Mouse (Mus musculus) heart, adult 2 months (tissue): Measurements from ENCODE around the gene Nudt15.

Experiments
- CTCF ChIP-seq: fragments of 200-600 bp; IDR thresholded peaks from 2 replicates; pipeline ENCODE4 v1.8.1; 2022; ENCODE audit warnings: antibody characterized with exemption, mild to moderate bottlenecking, moderate library complexity
- EP300 ChIP-seq: fragments of 200-500 bp; IDR thresholded peaks from 2 replicates; pipeline ENCODE4 v1.6.1; 2011; ENCODE audit warnings: low read depth, low read length, control low read depth; ENCODE audit not compliant: insufficient read depth
- POLR2A ChIP-seq: fragments of 200-500 bp; IDR thresholded peaks from 2 replicates; pipeline ENCODE4 v1.6.1; 2011; ENCODE audit warnings: mild to moderate bottlenecking, low read depth, low read length, control low read depth; ENCODE audit not compliant: insufficient read depth

- TF ChIP-seq CTCF (no peak), EP300 (peak; percentile 86), POLR2A (peak; percentile 47; the same call in 1 of the 2 replicates)
Measured at GRCm38 (mm10) chr14:73475506-73475905, 72.5 kb downstream of the Nudt15 start.
